Mouse (Mus musculus): ENCODE data around the gene Crocc.

GRCm38 (mm10) chr4:141060426-141061301 is at the start of gene Crocc:
- peak; percentile 99 for TF ChIP-seq CTCF (IDR thresholded peaks at IDR 0.05; ENCODE audit: low read depth)
- no peak for TF ChIP-seq EP300 (optimal IDR thresholded peaks at IDR 0.05)

Measured in stomach, postnatal 0 days (tissue).